Mouse (Mus musculus): ENCODE data around the gene Serping1. TPM values are rescaled to one million over a fixed set of nuclear protein-coding genes. Genes with fewer than 3 reads are reported as not detected.

The Serping1 gene
- polyA plus RNA-seq, 1 experiment from 2014 or later: 143 TPM

DNA sequence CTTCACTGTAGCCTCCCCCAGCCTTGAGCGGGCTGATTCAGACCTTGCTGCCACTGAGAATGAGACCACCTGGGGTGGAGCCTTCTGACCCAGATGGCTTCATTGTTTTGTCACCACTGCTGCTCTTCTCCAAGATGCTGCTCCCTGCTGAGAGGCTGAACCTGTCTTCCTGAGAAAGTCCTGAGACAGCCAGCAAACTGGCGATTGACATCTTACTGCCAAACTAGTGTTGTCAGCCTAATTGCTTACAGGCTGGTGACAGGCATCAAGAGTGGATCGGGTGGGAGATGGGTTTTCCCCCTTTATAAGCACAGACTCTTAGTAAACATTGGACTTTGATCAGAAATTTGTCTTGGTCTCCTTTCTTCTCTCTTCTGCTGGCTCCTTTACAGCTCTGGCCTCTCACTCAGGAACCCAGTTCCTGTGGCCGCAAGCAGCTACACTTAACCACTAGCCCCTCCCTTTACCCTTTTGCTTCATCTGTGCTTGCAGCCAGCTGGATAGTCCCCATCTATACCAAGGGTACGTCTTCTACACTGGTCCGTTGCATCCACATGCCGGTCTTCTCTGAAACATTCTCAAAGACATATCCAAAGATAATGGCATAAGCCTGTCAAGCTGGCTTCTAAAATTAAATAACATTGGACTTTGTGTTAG is 18.1 kb downstream of the Serping1 start:
- Histone ChIP-seq H3K4me1 (replicated peaks; ENCODE audit: control insufficient read depth, insufficient read depth, low read length) (no peaks in the 10 kb centered on the region), H3K27me3 (ENCODE audit: control insufficient read depth, insufficient read depth, low read depth, low read length) (no peaks in the 10 kb centered on the region), H3K9me3 (ENCODE audit: control insufficient read depth, low read length) (no peaks in the 10 kb centered on the region), H3K36me3 (ENCODE audit: control insufficient read depth, insufficient read depth, low read length) (no peaks in the 10 kb centered on the region), H3K9ac (ENCODE audit: low read length) (no peak overlapping the region), H3K27ac (ENCODE audit: low read length) (no peak overlapping the region), H3K4me3 (ENCODE audit: low read length) (no peak overlapping the region), H3K4me2 (ENCODE audit: low read depth, low read length) (no peak overlapping the region)
- WGBS: 58% methylated on average over 7 of the region's 7 CpGs
- no peak for ATAC-seq (ENCODE audit: low read depth)

GRCm38 (mm10) chr2:84756245-84756644 is 19.0 kb downstream of the Serping1 start:
- WGBS: 69% methylated on average over 5 of the region's 5 CpGs
- Histone ChIP-seq H3K27me3 (ENCODE audit: control insufficient read depth, insufficient read depth, low read depth, low read length) (no peaks in the 10 kb centered on the region), H3K4me3 (ENCODE audit: low read length) (no peak overlapping the region), H3K4me2 (ENCODE audit: low read depth, low read length) (no peak overlapping the region), H3K4me1 (replicated peaks; ENCODE audit: control insufficient read depth, insufficient read depth, low read length) (no peaks in the 10 kb centered on the region), H3K9ac (ENCODE audit: low read length) (no peak overlapping the region), H3K36me3 (ENCODE audit: control insufficient read depth, insufficient read depth, low read length) (no peaks in the 10 kb centered on the region), H3K27ac (ENCODE audit: low read length) (no peak overlapping the region), H3K9me3 (ENCODE audit: control insufficient read depth, low read length) (no peaks in the 10 kb centered on the region)
- ATAC-seq (ENCODE audit: low read depth): no peak

DNA sequence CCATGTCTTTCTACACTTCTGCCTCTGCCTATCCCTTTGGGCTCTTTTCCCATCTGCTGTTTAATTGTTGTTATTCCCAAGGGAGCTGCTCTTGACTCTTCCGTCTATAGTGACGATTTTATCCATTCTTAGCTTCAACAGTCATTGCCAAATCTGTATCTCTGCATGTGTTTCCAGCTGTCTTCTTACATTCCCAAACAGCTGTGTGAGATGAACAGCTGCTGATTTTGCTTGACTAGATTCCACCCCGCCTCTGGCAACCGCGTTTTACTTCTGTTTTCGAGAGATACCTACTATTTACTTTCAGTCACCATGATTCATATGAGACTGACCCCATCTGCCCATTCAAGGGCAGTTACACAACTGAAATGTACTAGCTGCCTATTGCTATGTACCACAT is 25.1 kb downstream of the Serping1 start:
- H3K36me3 ChIP-seq (ENCODE audit: control insufficient read depth, insufficient read depth, low read length): no peaks in the 10 kb centered on the region

GRCm38 (mm10) chr2:84744126-84744525 is 31.1 kb downstream of the Serping1 start:
- 1% methylated on average over 10 of the region's 10 CpGs for WGBS
- Histone ChIP-seq H3K27ac (ENCODE audit: low read length) (peak overlapping the region; percentile 99), H3K27me3 (ENCODE audit: control insufficient read depth, insufficient read depth, low read depth, low read length) (no peaks in the 10 kb centered on the region), H3K9ac (ENCODE audit: low read length) (peak overlapping the region; percentile 70), H3K4me3 (ENCODE audit: low read length) (peak overlapping the region; percentile 78), H3K36me3 (ENCODE audit: control insufficient read depth, insufficient read depth, low read length) (no peaks in the 10 kb centered on the region), H3K9me3 (ENCODE audit: control insufficient read depth, low read length) (no peaks in the 10 kb centered on the region), H3K4me2 (ENCODE audit: low read depth, low read length) (peak overlapping the region; percentile 85), H3K4me1 (replicated peaks; ENCODE audit: control insufficient read depth, insufficient read depth, low read length) (peaks cover 30% of the 10 kb centered on the region)
- ATAC-seq (ENCODE audit: low read depth): peak; percentile 51

More for the DNA sequence above, 25.1 kb downstream of the Serping1 start:
- H3K27me3 ChIP-seq (ENCODE audit: control insufficient read depth, insufficient read depth, low read depth, low read length): no peaks in the 10 kb centered on the region
- ATAC-seq (ENCODE audit: low read depth): peak; percentile 87
- no peaks in the 10 kb centered on the region for H3K4me1 ChIP-seq (replicated peaks; ENCODE audit: control insufficient read depth, insufficient read depth, low read length)
- 47% methylated on average over 6 of the region's 6 CpGs for WGBS
- H3K9ac ChIP-seq (ENCODE audit: low read length): no peak overlapping the region
- H3K4me3 ChIP-seq (ENCODE audit: low read length): no peak overlapping the region
- no peak overlapping the region for H3K4me2 ChIP-seq (ENCODE audit: low read depth, low read length)
- no peaks in the 10 kb centered on the region for H3K9me3 ChIP-seq (ENCODE audit: control insufficient read depth, low read length)
- H3K27ac ChIP-seq (ENCODE audit: low read length): peak overlapping the region; percentile 47; the same call in 1 of the 2 replicates

- peak within 1 kb of the TSS; percentile 85 for H3K4me2 ChIP-seq (ENCODE audit: low read depth, low read length)
- H3K36me3 ChIP-seq (ENCODE audit: control insufficient read depth, insufficient read depth, low read length): no peaks in the 10 kb centered on the region
- peaks cover 35% of the 10 kb centered on the region for H3K4me1 ChIP-seq (replicated peaks; ENCODE audit: control insufficient read depth, insufficient read depth, low read length)
- H3K27ac ChIP-seq (ENCODE audit: low read length): peak within 1 kb of the TSS; percentile 99
- WGBS: 1% methylated on average over 25 of the region's 25 CpGs
- peak; percentile 94 for ATAC-seq (ENCODE audit: low read depth)
- H3K9me3 ChIP-seq (ENCODE audit: control insufficient read depth, low read length): no peaks in the 10 kb centered on the region
- H3K9ac ChIP-seq (ENCODE audit: low read length): peak within 1 kb of the TSS; percentile 98
- peak within 1 kb of the TSS; percentile 78 for H3K4me3 ChIP-seq (ENCODE audit: low read length)
- H3K27me3 ChIP-seq (ENCODE audit: control insufficient read depth, insufficient read depth, low read depth, low read length): no peaks in the 10 kb centered on the region
Observed at GRCm38 (mm10) chr2:84743561-84743960, 31.7 kb downstream of the Serping1 start, which contains the start of gene Gm19426. Gene Gm19426 (minus strand): TSS chr2:84743655.

DNA sequence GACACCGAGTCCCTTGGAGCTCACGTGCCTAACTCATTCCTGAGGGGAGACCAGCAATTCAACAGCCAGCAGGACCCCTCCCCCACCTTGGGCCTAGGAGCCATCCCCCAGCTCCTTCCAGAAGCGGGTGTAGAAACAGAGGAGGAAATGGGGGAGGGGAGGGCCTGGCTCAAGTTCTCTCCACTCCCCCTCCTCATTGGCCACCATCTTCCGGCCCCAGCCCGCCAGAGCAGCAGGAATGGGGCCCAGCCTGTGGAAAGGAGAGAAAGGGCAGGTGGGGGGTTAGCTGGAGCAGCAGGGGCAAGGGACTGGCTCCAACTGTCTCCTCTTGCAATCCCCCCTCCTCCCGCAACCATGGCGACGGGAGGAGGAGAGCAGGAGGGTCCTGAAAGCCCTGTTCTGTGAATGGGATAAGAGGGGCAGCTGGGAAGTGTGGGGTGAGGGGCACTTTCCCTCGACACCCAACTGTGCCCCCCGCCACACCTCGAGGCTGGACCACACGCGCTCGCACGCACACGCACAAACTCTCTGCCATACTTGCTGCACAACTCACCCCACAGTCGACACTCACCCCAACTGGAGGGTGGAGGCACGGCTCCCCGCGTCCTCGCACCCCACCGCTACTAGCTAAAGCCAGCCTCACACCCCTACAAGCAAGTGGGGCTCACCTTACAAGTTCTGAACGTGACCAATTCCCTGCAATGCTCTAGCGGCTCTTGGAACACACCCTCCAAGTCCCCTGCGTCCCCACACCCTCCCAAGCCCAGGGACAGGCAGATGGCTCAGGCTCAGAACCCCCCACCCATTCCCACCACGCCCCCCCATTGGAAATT is 32.6 kb downstream of the Serping1 start:
- under 1% methylated on average over 26 of the region's 26 CpGs for WGBS
- peaks cover 44% of the 10 kb centered on the region for H3K4me1 ChIP-seq (replicated peaks; ENCODE audit: control insufficient read depth, insufficient read depth, low read length)
- peak overlapping the region; percentile 98 for H3K9ac ChIP-seq (ENCODE audit: low read length)

DNA sequence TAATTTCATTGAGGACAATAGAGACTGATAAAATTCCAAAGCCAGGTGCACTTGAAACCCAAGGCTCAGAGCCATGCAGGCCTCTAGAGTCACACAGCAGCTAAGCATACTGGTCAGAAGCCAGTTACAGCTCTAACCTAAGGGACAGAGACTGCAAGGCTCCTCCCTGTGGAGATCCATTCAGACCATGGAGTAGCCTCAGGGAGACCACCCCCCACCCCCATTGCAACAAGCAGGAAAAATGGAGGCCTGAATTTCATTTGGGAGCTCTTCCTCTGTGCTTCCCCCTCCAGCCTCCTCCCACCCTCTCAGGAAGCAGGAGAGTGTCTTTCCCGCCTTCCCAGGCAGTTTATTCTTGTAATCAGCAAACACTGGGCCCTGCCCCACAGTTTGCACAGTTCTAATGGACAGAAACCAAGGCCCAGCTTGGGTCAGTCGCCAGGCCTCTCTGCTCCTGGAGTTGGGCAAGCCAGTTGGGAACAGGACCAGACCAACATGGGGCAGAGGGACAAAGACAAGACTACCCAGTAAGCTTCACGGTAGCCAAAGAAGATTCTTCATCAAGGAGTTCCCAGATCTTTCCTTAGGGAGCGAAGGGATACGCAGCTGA is 33.3 kb downstream of the Serping1 start:
- peaks cover 51% of the 10 kb centered on the region for H3K4me1 ChIP-seq (replicated peaks; ENCODE audit: control insufficient read depth, insufficient read depth, low read length)
- peak overlapping the region; percentile 78 for H3K4me3 ChIP-seq (ENCODE audit: low read length)
- H3K27ac ChIP-seq (ENCODE audit: low read length): peak overlapping the region; percentile 99
- H3K36me3 ChIP-seq (ENCODE audit: control insufficient read depth, insufficient read depth, low read length): no peaks in the 10 kb centered on the region
- ATAC-seq (ENCODE audit: low read depth): peak; percentile 2; the same call in 1 of the 2 replicates
- H3K4me2 ChIP-seq (ENCODE audit: low read depth, low read length): peak overlapping the region; percentile 85
- H3K27me3 ChIP-seq (ENCODE audit: control insufficient read depth, insufficient read depth, low read depth, low read length): no peaks in the 10 kb centered on the region
- peak overlapping the region; percentile 98 for H3K9ac ChIP-seq (ENCODE audit: low read length)
- no peaks in the 10 kb centered on the region for H3K9me3 ChIP-seq (ENCODE audit: control insufficient read depth, low read length)
- WGBS: 2% methylated on average over 5 of the region's 5 CpGs

More for the DNA sequence above, 32.6 kb downstream of the Serping1 start:
- H3K4me2 ChIP-seq (ENCODE audit: low read depth, low read length): peak overlapping the region; percentile 85
- H3K4me3 ChIP-seq (ENCODE audit: low read length): peak overlapping the region; percentile 78
- H3K27me3 ChIP-seq (ENCODE audit: control insufficient read depth, insufficient read depth, low read depth, low read length): no peaks in the 10 kb centered on the region
- ATAC-seq (ENCODE audit: low read depth): peak; percentile 51
- no peaks in the 10 kb centered on the region for H3K36me3 ChIP-seq (ENCODE audit: control insufficient read depth, insufficient read depth, low read length)
- H3K27ac ChIP-seq (ENCODE audit: low read length): peak overlapping the region; percentile 99
- no peaks in the 10 kb centered on the region for H3K9me3 ChIP-seq (ENCODE audit: control insufficient read depth, low read length)

DNA sequence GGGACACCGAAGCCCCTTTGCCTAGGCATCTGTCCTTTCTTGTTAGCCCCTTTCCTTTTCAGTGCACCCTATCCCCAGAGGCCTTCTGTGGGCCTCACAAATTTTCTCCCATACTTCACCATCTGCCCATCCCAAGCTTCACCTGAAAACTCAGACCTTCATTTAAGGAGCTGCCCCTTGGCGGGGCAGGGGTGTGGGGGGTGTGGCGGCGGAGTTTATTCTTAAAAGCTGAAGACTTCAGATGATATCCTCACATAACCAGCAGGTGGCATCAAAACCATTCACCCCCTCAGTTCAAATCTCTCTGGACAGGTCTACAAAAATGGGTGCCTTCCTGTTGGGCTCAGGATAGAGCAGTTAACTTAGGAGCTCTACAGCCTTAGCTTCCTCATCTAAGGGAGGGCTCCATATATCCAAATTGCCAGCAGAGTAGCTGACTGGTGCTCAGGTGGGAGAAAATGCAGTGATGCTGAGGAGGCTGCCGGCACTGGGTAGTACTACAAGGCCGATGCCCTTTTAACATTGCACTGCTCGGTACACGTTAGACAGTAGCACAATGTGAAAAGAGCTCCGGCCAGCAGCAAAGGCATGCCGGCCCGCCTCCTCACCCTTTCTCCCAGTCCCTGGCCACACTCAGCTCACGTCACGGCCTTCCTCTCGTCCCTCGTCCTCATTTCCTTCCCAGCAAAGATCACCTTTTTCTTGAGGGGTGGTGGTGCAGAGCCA is 34.5 kb downstream of the Serping1 start:
- Histone ChIP-seq H3K4me3 (ENCODE audit: low read length) (peak overlapping the region; percentile 78), H3K9ac (ENCODE audit: low read length) (peak overlapping the region; percentile 40; the same call in 1 of the 2 replicates), H3K27ac (ENCODE audit: low read length) (0 out of 2 replicates have a peak overlapping the region, but pooled peaks have one; percentile 15), H3K4me2 (ENCODE audit: low read depth, low read length) (peak overlapping the region; percentile 85), H3K9me3 (ENCODE audit: control insufficient read depth, low read length) (no peaks in the 10 kb centered on the region), H3K36me3 (ENCODE audit: control insufficient read depth, insufficient read depth, low read length) (no peaks in the 10 kb centered on the region), H3K4me1 (replicated peaks; ENCODE audit: control insufficient read depth, insufficient read depth, low read length) (peaks cover 60% of the 10 kb centered on the region), H3K27me3 (ENCODE audit: control insufficient read depth, insufficient read depth, low read depth, low read length) (no peaks in the 10 kb centered on the region; the same call in 1 of the 2 replicates)
- no peak for ATAC-seq (ENCODE audit: low read depth)
- 55% methylated on average over 15 of the region's 15 CpGs for WGBS
